Mouse (Mus musculus): Measurements from ENCODE around the gene Brcc3. TPM values are rescaled to one million over a fixed set of nuclear protein-coding genes. Genes with fewer than 3 reads are reported as not detected.

Gene Brcc3
- total and polyA plus RNA-seq, 2 experiments from 2014 or later: 21.8 to 40.3 TPM

- H3K9ac ChIP-seq: no peak overlapping the region
- no peaks in the 10 kb centered on the region for H3K9me3 ChIP-seq (ENCODE audit: low read length)
- DNase-seq (no peak), ATAC-seq (no peak)
- no peak overlapping the region for H3K4me3 ChIP-seq (ENCODE audit: low read depth, low read length)
- H3K36me3 ChIP-seq (ENCODE audit: insufficient read depth): no peaks in the 10 kb centered on the region
- WGBS: 72% methylated on average over 1 of the region's 1 CpGs
- no peaks in the 10 kb centered on the region for H3K4me1 ChIP-seq (ENCODE audit: insufficient read depth)
- no peak overlapping the region for H3K27ac ChIP-seq (ENCODE audit: low read depth, low read length)
- TF ChIP-seq CTCF (IDR thresholded peaks at IDR 0.05; ENCODE audit: low read depth): no peak
- H3K27me3 ChIP-seq (ENCODE audit: insufficient read depth, low read length): no peaks in the 10 kb centered on the region
- H3K4me2 ChIP-seq (ENCODE audit: low read depth): no peak overlapping the region
Observed at GRCm38 (mm10) chrX:75489886-75490285, 73.5 kb downstream of the Brcc3 start.

Other genes with a start within 250 kb of the Brcc3 start
- 24.2 and 30.8 TPM in 2 replicates for gene Fundc2, start 34.2 kb upstream of the Brcc3 start, total RNA-seq (2014; rRNA removed)
- 30.3 and 31.2 TPM in 2 replicates for gene Fundc2, start 34.2 kb upstream of the Brcc3 start, polyA plus RNA-seq (2015; fragmentation: Nextera tagmentation; extraction: Ambion mirVana)
- gene F8, start 34.0 kb upstream of the Brcc3 start, total RNA-seq (2014; rRNA removed): 1.00 and 1.8 TPM in 2 replicates
- 0.64 and 1.2 TPM in 2 replicates for gene F8, start 34.0 kb upstream of the Brcc3 start, polyA plus RNA-seq (2015; fragmentation: Nextera tagmentation; extraction: Ambion mirVana)
- 13.5 and 21.3 TPM in 2 replicates for gene Cmc4, start within 50 bp of the Brcc3 start, total RNA-seq (2014; rRNA removed)
- 24.2 and 24.6 TPM in 2 replicates for gene Cmc4, start within 50 bp of the Brcc3 start, polyA plus RNA-seq (2015; fragmentation: Nextera tagmentation; extraction: Ambion mirVana)
- gene Mtcp1, start within 50 bp of the Brcc3 start, total RNA-seq (2014; rRNA removed): 8.0 and 8.5 TPM in 2 replicates
- gene Mtcp1, start within 50 bp of the Brcc3 start, polyA plus RNA-seq (2015; fragmentation: Nextera tagmentation; extraction: Ambion mirVana): 2.0 and 3.1 TPM in 2 replicates
- 153 and 164 TPM in 2 replicates for gene Vbp1, start 97.7 kb downstream of the Brcc3 start, total RNA-seq (2014; rRNA removed)
- 265 and 282 TPM in 2 replicates for gene Vbp1, start 97.7 kb downstream of the Brcc3 start, polyA plus RNA-seq (2015; fragmentation: Nextera tagmentation; extraction: Ambion mirVana)
- 40.9 and 44.7 TPM in 2 replicates for gene Rab39b, start 161.6 kb downstream of the Brcc3 start, total RNA-seq (2014; rRNA removed)
- gene Rab39b, start 161.6 kb downstream of the Brcc3 start, polyA plus RNA-seq (2015; fragmentation: Nextera tagmentation; extraction: Ambion mirVana): 20.4 and 23.8 TPM in 2 replicates

All from forebrain, postnatal 0 days (tissue).